ENCODE assay signal across 23 mouse cellular contexts in genomic region chr8:88934708-88935107, GRCm38 (mm10).
"Had no signal": no experiment of that assay in that cellular context is flagged by ENCODE, and none has a peak within 500 bp of the region (broad histone marks: within the 10 kb centered on the region; RNA-seq: fewer than 3 reads in every experiment).

No protein-coding gene starts in this region.

- H3K36me3 ChIP-seq: heart, embryonic 13.5 days; heart, embryonic 15.5 days; hindbrain, embryonic 13.5 days; hindbrain, embryonic 15.5 days; kidney, embryonic 15.5 days; limb, embryonic 13.5 days; limb, embryonic 15.5 days; liver, embryonic 12.5 days had no signal

- H3K27me3 ChIP-seq: hindbrain, embryonic 13.5 days; hindbrain, embryonic 15.5 days; kidney, embryonic 15.5 days; liver, embryonic 12.5 days had no signal

- ATAC-seq: forebrain, postnatal 0 days; hindbrain, postnatal 0 days; intestine, embryonic 16.5 days; liver, embryonic 12.5 days had no signal

- H3K4me3 ChIP-seq: heart, adult 2 months; heart, embryonic 13.5 days; heart, embryonic 15.5 days; hindbrain, embryonic 13.5 days; hindbrain, embryonic 15.5 days; kidney, embryonic 15.5 days; limb, embryonic 13.5 days; limb, embryonic 15.5 days; liver, embryonic 12.5 days had no signal

- H3K9ac ChIP-seq: forebrain, postnatal 0 days; heart, embryonic 13.5 days; heart, embryonic 15.5 days; hindbrain, embryonic 13.5 days; hindbrain, embryonic 15.5 days; kidney, embryonic 15.5 days; limb, embryonic 13.5 days; limb, embryonic 15.5 days; liver, embryonic 12.5 days; liver, embryonic 14.5 days had no signal

- DNase-seq: forebrain, postnatal 0 days; gastrocnemius, postnatal 14 days; gastrocnemius, postnatal 36 days; heart, adult 11 months; heart, adult 2 months; heart, postnatal 14 days; heart, postnatal 36 days; layer of hippocampus, adult 9-11 months; layer of hippocampus, postnatal 36 days; left cerebral cortex, postnatal 4 days; lung, adult 18-20 months had no signal

- H3K27ac ChIP-seq: heart, adult 2 months; heart, embryonic 13.5 days; heart, embryonic 15.5 days; hindbrain, embryonic 13.5 days; hindbrain, embryonic 15.5 days; hindbrain, postnatal 0 days; kidney, embryonic 15.5 days; limb, embryonic 13.5 days; limb, embryonic 15.5 days; liver, embryonic 12.5 days; liver, embryonic 14.5 days had no signal

- H3K4me2 ChIP-seq: heart, embryonic 11.5 days; heart, embryonic 13.5 days; heart, embryonic 15.5 days; hindbrain, embryonic 13.5 days; hindbrain, embryonic 15.5 days; kidney, embryonic 15.5 days; limb, embryonic 13.5 days; limb, embryonic 15.5 days; liver, embryonic 12.5 days had no signal

- H3K4me1 ChIP-seq: kidney, embryonic 15.5 days; limb, embryonic 15.5 days; liver, embryonic 12.5 days had no signal

- H3K9me3 ChIP-seq: heart, embryonic 15.5 days; hindbrain, embryonic 13.5 days; hindbrain, embryonic 15.5 days; kidney, embryonic 15.5 days; limb, embryonic 13.5 days; limb, embryonic 15.5 days; liver, embryonic 12.5 days had no signal
